26 mouse cellular contexts compared by ENCODE assay signal in genomic region chr2:32824778-32825177, GRCm38 (mm10). TPM values are rescaled to one million over a fixed set of nuclear protein-coding genes. Genes with fewer than 3 reads are reported as not detected.
DNase-seq lines count a peak whose midpoint lies in the region; ATAC-seq and TF ChIP-seq lines count a peak whose summit lies in the region.
"Had no signal": no experiment of that assay in that cellular context is flagged by ENCODE, and none has a peak within 500 bp of the region (broad histone marks: within the 10 kb centered on the region; RNA-seq: fewer than 3 reads in every experiment).

No protein-coding gene starts in this region.

- no peak for DNase-seq in cerebellum, adult 2 months
- DNase-seq in cerebellum, adult 11 months: no peak
- DNase-seq in kidney, postnatal 25 days: no peak
- DNase-seq in hindbrain, postnatal 0 days (ENCODE audit: low spot score): no peak
- DNase-seq in lung, postnatal 4 days: no peak
- DNase-seq: adrenal gland, postnatal 14 days; cerebellum, postnatal 14 days; gastrocnemius, postnatal 10 days; heart, adult 11 months; heart, postnatal 36 days; kidney, adult 8-10 months; right cerebral cortex, postnatal 14 days; spleen, adult 18-20 months; thymus, postnatal 36 days had no signal

- H3K4me1 ChIP-seq in cerebellum, adult 2 months (ENCODE audit: control insufficient read depth, insufficient read depth, low read length): peaks cover 64% of the 10 kb centered on the region
- H3K4me1 ChIP-seq in kidney, embryonic 14.5 days (ENCODE audit: control insufficient read depth, insufficient read depth, low read length): peaks cover 10% of the 10 kb centered on the region; the same call in 1 of the 2 replicates
- H3K4me1 ChIP-seq in midbrain, embryonic 12.5 days: peaks cover 16% of the 10 kb centered on the region
- H3K4me1 ChIP-seq in midbrain, embryonic 15.5 days: peaks cover 15% of the 10 kb centered on the region
- H3K4me1 ChIP-seq in hindbrain, postnatal 0 days (ENCODE audit: insufficient read depth, low read length): no peaks in the 10 kb centered on the region

- no peak overlapping the region for H3K4me3 ChIP-seq in cerebellum, adult 2 months (replicated peaks; ENCODE audit: insufficient read depth, low read depth, low read length)
- no peak overlapping the region for H3K4me3 ChIP-seq in kidney, embryonic 14.5 days (ENCODE audit: low read length)
- no peak overlapping the region for H3K4me3 ChIP-seq in midbrain, embryonic 12.5 days
- H3K4me3 ChIP-seq in midbrain, embryonic 15.5 days: no peak overlapping the region
- H3K4me3 ChIP-seq in hindbrain, postnatal 0 days (ENCODE audit: low read length): no peak overlapping the region
- H3K4me3 ChIP-seq: forebrain, embryonic 13.5 days; heart, embryonic 13.5 days; limb, embryonic 13.5 days had no signal

- H3K9ac ChIP-seq in kidney, embryonic 14.5 days (ENCODE audit: low read depth, low read length): no peak overlapping the region
- no peak overlapping the region for H3K9ac ChIP-seq in midbrain, embryonic 12.5 days (replicated peaks)
- no peak overlapping the region for H3K9ac ChIP-seq in midbrain, embryonic 15.5 days
- H3K9ac ChIP-seq in hindbrain, postnatal 0 days (replicated peaks; ENCODE audit: low read length): no peak overlapping the region
- H3K9ac ChIP-seq: forebrain, embryonic 13.5 days; liver, embryonic 14.5 days had no signal

- WGBS in cerebellum, adult 2 months: 84% methylated on average over 1 of the region's 1 CpGs
- 85% methylated on average over 1 of the region's 1 CpGs for WGBS in kidney, embryonic 14.5 days
- WGBS in midbrain, embryonic 12.5 days: 88% methylated on average over 1 of the region's 1 CpGs
- WGBS in midbrain, embryonic 15.5 days: 93% methylated on average over 1 of the region's 1 CpGs
- 94% methylated on average over 1 of the region's 1 CpGs for WGBS in hindbrain, postnatal 0 days

- no peak for TF ChIP-seq POLR2A in cerebellum, adult 2 months (IDR thresholded peaks at IDR 0.05; ENCODE audit: borderline replicate concordance, insufficient read depth, low read length)

- H3K9me3 ChIP-seq in kidney, embryonic 14.5 days (ENCODE audit: control insufficient read depth, low read length): no peaks in the 10 kb centered on the region
- H3K9me3 ChIP-seq in midbrain, embryonic 12.5 days: no peaks in the 10 kb centered on the region
- no peaks in the 10 kb centered on the region for H3K9me3 ChIP-seq in midbrain, embryonic 15.5 days
- H3K9me3 ChIP-seq in hindbrain, postnatal 0 days (ENCODE audit: low read length): no peaks in the 10 kb centered on the region
- H3K9me3 ChIP-seq: forebrain, embryonic 13.5 days; heart, embryonic 13.5 days; limb, embryonic 13.5 days had no signal

- H3K4me2 ChIP-seq in kidney, embryonic 14.5 days (replicated peaks; ENCODE audit: low read depth, low read length): no peak overlapping the region
- no peak overlapping the region for H3K4me2 ChIP-seq in midbrain, embryonic 12.5 days (replicated peaks)
- no peak overlapping the region for H3K4me2 ChIP-seq in midbrain, embryonic 15.5 days
- no peak overlapping the region for H3K4me2 ChIP-seq in hindbrain, postnatal 0 days (ENCODE audit: low read depth, low read length)
- H3K4me2 ChIP-seq: forebrain, embryonic 13.5 days; heart, embryonic 13.5 days; limb, embryonic 13.5 days had no signal

- ATAC-seq in kidney, embryonic 14.5 days (ENCODE audit: low FRiP score, low TSS enrichment): no peak
- no peak for ATAC-seq in midbrain, embryonic 12.5 days (ENCODE audit: low FRiP score, low read depth)
- ATAC-seq in midbrain, embryonic 15.5 days (replicated peaks): no peak
- ATAC-seq in hindbrain, postnatal 0 days: no peak
- ATAC-seq: activated CD4-positive, CD25-positive, alpha-beta regulatory T cell, adult 4 months; forebrain, embryonic 13.5 days had no signal

- TF ChIP-seq CTCF in cerebellum, adult 2 months (IDR thresholded peaks at IDR 0.05; ENCODE audit: borderline replicate concordance, insufficient read depth, low read depth, low read length): no peak
- TF ChIP-seq CTCF in hindbrain, postnatal 0 days (IDR thresholded peaks at IDR 0.05; ENCODE audit: low read depth): no peak

- H3K27me3 ChIP-seq in cerebellum, adult 2 months (ENCODE audit: control insufficient read depth, insufficient read depth, low read length): no peaks in the 10 kb centered on the region
- no peaks in the 10 kb centered on the region for H3K27me3 ChIP-seq in kidney, embryonic 14.5 days (ENCODE audit: control insufficient read depth, insufficient read depth, low read length)
- H3K27me3 ChIP-seq in midbrain, embryonic 12.5 days: no peaks in the 10 kb centered on the region
- no peaks in the 10 kb centered on the region for H3K27me3 ChIP-seq in midbrain, embryonic 15.5 days (replicated peaks)
- H3K27me3 ChIP-seq in hindbrain, postnatal 0 days (ENCODE audit: insufficient read depth, low read length): no peaks in the 10 kb centered on the region
- H3K27me3 ChIP-seq: forebrain, embryonic 13.5 days; heart, embryonic 13.5 days; limb, embryonic 13.5 days had no signal

- H3K36me3 ChIP-seq in kidney, embryonic 14.5 days (ENCODE audit: control insufficient read depth, insufficient read depth, low read length): no peaks in the 10 kb centered on the region
- H3K36me3 ChIP-seq in midbrain, embryonic 12.5 days: 0 out of 2 replicates have a peak, but pooled peaks cover 2% of the 10 kb centered on the region
- peaks cover 8% of the 10 kb centered on the region for H3K36me3 ChIP-seq in midbrain, embryonic 15.5 days (replicated peaks)
- peaks cover 8% of the 10 kb centered on the region for H3K36me3 ChIP-seq in hindbrain, postnatal 0 days (ENCODE audit: insufficient read depth, low read length)

- peak overlapping the region; percentile 61; the same call in 1 of the 2 replicates for H3K27ac ChIP-seq in cerebellum, adult 2 months (ENCODE audit: insufficient read depth, low read length)
- 0 out of 2 replicates have a peak overlapping the region, but pooled peaks have one; percentile 38 for H3K27ac ChIP-seq in kidney, embryonic 14.5 days (ENCODE audit: low read depth, low read length)
- H3K27ac ChIP-seq in midbrain, embryonic 12.5 days (replicated peaks): peak overlapping the region; percentile 70
- no peak overlapping the region for H3K27ac ChIP-seq in midbrain, embryonic 15.5 days
- H3K27ac ChIP-seq in hindbrain, postnatal 0 days: peak overlapping the region; percentile 52; the same call in 1 of the 2 replicates
- H3K27ac ChIP-seq: heart, embryonic 13.5 days; limb, embryonic 13.5 days; liver, embryonic 14.5 days had no signal

RNA-seq across cellular contexts. Expression of gene Stxbp1, which starts 22.3 kb away (rescaled TPM):
- polyA plus RNA-seq in cerebellum, adult 2 months (2012; rRNA removed): 889 and 932 TPM in 2 replicates
- polyA plus RNA-seq in kidney, embryonic 14.5 days (2014; fragmentation: Nextera tagmentation; extraction: Ambion mirVana): 11.2 and 16.2 TPM in 2 replicates
- polyA plus RNA-seq in midbrain, embryonic 12.5 days (2016; fragmentation: Nextera tagmentation; extraction: Ambion mirVana): 80.3 and 83.2 TPM in 2 replicates
- polyA plus RNA-seq in midbrain, embryonic 15.5 days (2015; fragmentation: Nextera tagmentation; extraction: Ambion mirVana): 324 and 330 TPM in 2 replicates
- total RNA-seq in hindbrain, postnatal 0 days (2014; rRNA removed): 142 and 149 TPM in 2 replicates
- polyA plus RNA-seq in hindbrain, postnatal 0 days (2015; fragmentation: Nextera tagmentation; extraction: Ambion mirVana): 318 and 348 TPM in 2 replicates

RNA-seq across cellular contexts. Expression of gene Cfap157, which starts 40.5 kb away (rescaled TPM):
- polyA plus RNA-seq in cerebellum, adult 2 months (2012; rRNA removed): 0.70 and 1.7 TPM in 2 replicates
- 0.11 and 0.39 TPM in 2 replicates for polyA plus RNA-seq in kidney, embryonic 14.5 days (2014; fragmentation: Nextera tagmentation; extraction: Ambion mirVana)
- 0.64 and 1.3 TPM in 2 replicates for polyA plus RNA-seq in midbrain, embryonic 12.5 days (2016; fragmentation: Nextera tagmentation; extraction: Ambion mirVana)
- polyA plus RNA-seq in midbrain, embryonic 15.5 days (2015; fragmentation: Nextera tagmentation; extraction: Ambion mirVana): 1.0 and 1.2 TPM in 2 replicates
- total RNA-seq in hindbrain, postnatal 0 days (2014; rRNA removed): 0.16 and 0.40 TPM in 2 replicates
- polyA plus RNA-seq in hindbrain, postnatal 0 days (2015; fragmentation: Nextera tagmentation; extraction: Ambion mirVana): 0.64 and 1.1 TPM in 2 replicates
- total RNA-seq: adrenal gland, postnatal 14 days; ES-E14; gastrocnemius, postnatal 10 days; heart, postnatal 36 days; megakaryocyte, adult 5-6 weeks; monocyte, adult 5-6 weeks had no signal
- polyA plus RNA-seq: activated CD4-positive, CD25-positive, alpha-beta regulatory T cell, adult 4 months; large intestine, adult 2 months; liver, embryonic 14.5 days had no signal

RNA-seq across cellular contexts. Expression of gene Ptrh1, which starts 49.2 kb away (rescaled TPM):
- 7.4 and 8.5 TPM in 2 replicates for polyA plus RNA-seq in cerebellum, adult 2 months (2012; rRNA removed)
- polyA plus RNA-seq in kidney, embryonic 14.5 days (2014; fragmentation: Nextera tagmentation; extraction: Ambion mirVana): 3.3 and 5.8 TPM in 2 replicates
- 2.6 and 4.6 TPM in 2 replicates for polyA plus RNA-seq in midbrain, embryonic 12.5 days (2016; fragmentation: Nextera tagmentation; extraction: Ambion mirVana)
- polyA plus RNA-seq in midbrain, embryonic 15.5 days (2015; fragmentation: Nextera tagmentation; extraction: Ambion mirVana): 5.9 and 6.1 TPM in 2 replicates
- total RNA-seq in hindbrain, postnatal 0 days (2014; rRNA removed): 0.75 and 2.9 TPM in 2 replicates
- polyA plus RNA-seq in hindbrain, postnatal 0 days (2015; fragmentation: Nextera tagmentation; extraction: Ambion mirVana): 4.0 and 4.4 TPM in 2 replicates

RNA-seq across cellular contexts. Expression of gene Ttc16, which starts 49.3 kb away (rescaled TPM):
- polyA plus RNA-seq in cerebellum, adult 2 months (2012; rRNA removed): 2.0 and 2.6 TPM in 2 replicates
- polyA plus RNA-seq in kidney, embryonic 14.5 days (2014; fragmentation: Nextera tagmentation; extraction: Ambion mirVana): 0.30 TPM in 1 of 2 replicates, not detected in the other
- polyA plus RNA-seq in midbrain, embryonic 12.5 days (2016; fragmentation: Nextera tagmentation; extraction: Ambion mirVana): 0.20 and 0.43 TPM in 2 replicates
- 0.89 and 0.92 TPM in 2 replicates for polyA plus RNA-seq in midbrain, embryonic 15.5 days (2015; fragmentation: Nextera tagmentation; extraction: Ambion mirVana)
- 0.78 and 1.6 TPM in 2 replicates for total RNA-seq in hindbrain, postnatal 0 days (2014; rRNA removed)
- 0.58 and 0.76 TPM in 2 replicates for polyA plus RNA-seq in hindbrain, postnatal 0 days (2015; fragmentation: Nextera tagmentation; extraction: Ambion mirVana)
- total RNA-seq: adrenal gland, postnatal 14 days; megakaryocyte, adult 5-6 weeks; monocyte, adult 5-6 weeks had no signal

RNA-seq across cellular contexts. Expression of gene Fam129b, which starts 51.1 kb away (rescaled TPM):
- polyA plus RNA-seq in cerebellum, adult 2 months (2012; rRNA removed): 23.9 and 24.5 TPM in 2 replicates
- polyA plus RNA-seq in kidney, embryonic 14.5 days (2014; fragmentation: Nextera tagmentation; extraction: Ambion mirVana): 18.2 and 19.9 TPM in 2 replicates
- 27.0 and 29.1 TPM in 2 replicates for polyA plus RNA-seq in midbrain, embryonic 12.5 days (2016; fragmentation: Nextera tagmentation; extraction: Ambion mirVana)
- 29.7 and 31.3 TPM in 2 replicates for polyA plus RNA-seq in midbrain, embryonic 15.5 days (2015; fragmentation: Nextera tagmentation; extraction: Ambion mirVana)
- total RNA-seq in hindbrain, postnatal 0 days (2014; rRNA removed): 49.8 and 52.7 TPM in 2 replicates
- polyA plus RNA-seq in hindbrain, postnatal 0 days (2015; fragmentation: Nextera tagmentation; extraction: Ambion mirVana): 20.8 and 23.5 TPM in 2 replicates
